Mouse (Mus musculus): Measurements from ENCODE around the gene Fam83f.
"Not testable (repeated sequence)": the region's sequence is repeated elsewhere in the genome, so short reads cannot be mapped to it uniquely, and the experiment has no call there.

Fam83f gene

GRCm38 (mm10) chr15:80704267-80704666, 32.6 kb downstream of the Fam83f start:
- peak; percentile 79 to 93 for DNase-seq (ENCODE audit: inconsistent age in 2 of 2, low spot score in 1 of 2)

- peak; percentile 79 to 96 for DNase-seq (ENCODE audit: inconsistent age in 2 of 2, low spot score in 1 of 2)
Observed at GRCm38 (mm10) chr15:80705828-80706549, 34.3 kb downstream of the Fam83f start.

GRCm38 (mm10) chr15:80706596-80706995, 34.9 kb downstream of the Fam83f start:
- DNase-seq (ENCODE audit: inconsistent age in 2 of 2, low spot score in 1 of 2) = no peak

- peak; percentile 84 to 95 for DNase-seq (ENCODE audit: inconsistent age in 2 of 2, low spot score in 1 of 2)
Observed at GRCm38 (mm10) chr15:80707088-80707487, 35.4 kb downstream of the Fam83f start.

GRCm38 (mm10) chr15:80709593-80709992, 37.9 kb downstream of the Fam83f start:
- DNase-seq (ENCODE audit: inconsistent age in 2 of 2, low spot score in 1 of 2) = peak; percentile 63 to 88

GRCm38 (mm10) chr15:80710257-80710607, 38.6 kb downstream of the Fam83f start:
- no peak for DNase-seq (ENCODE audit: inconsistent age in 2 of 2, low spot score in 1 of 2)

DNA sequence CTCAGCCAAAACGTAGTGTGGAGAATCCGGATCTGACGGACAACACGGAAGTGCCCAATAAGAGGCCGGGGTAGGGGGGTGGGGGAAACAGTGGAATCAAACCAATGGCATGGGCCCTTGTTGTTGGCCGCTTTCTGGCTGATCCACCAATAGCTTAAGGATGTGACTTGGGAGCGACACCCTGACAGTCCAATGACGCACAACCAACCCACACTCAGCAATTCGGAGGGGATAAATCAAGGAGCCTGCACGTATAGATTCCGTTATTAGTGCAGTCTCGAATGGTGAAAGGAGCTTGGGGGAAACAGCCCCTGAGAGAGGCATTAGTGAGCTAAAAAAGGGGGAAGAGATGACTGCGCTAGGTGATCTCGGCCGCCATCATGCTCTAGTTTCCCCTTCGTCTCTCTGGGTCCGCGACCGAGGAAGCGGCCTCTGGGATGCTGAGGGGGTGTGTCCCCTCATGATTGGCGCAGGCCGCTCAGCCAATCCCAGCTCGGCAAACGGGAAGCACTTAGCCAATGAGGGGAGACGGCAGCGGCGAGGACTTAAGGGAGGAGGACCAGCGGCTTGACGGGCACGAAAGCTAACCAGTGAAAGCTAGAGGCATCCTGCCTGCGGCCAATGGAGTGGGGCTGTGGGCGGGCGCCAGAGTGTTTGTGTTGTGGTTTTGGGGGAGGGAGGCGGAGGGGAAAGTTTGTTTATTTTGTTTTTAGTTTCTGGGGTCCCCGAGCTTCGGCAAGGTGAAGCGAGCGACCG, 39.1 kb downstream of the Fam83f start, which contains the start of gene Tnrc6b:
Gene Tnrc6b, plus strand, starts transcription at position 706 of the 756 bp plus-strand sequence.
- peak; percentile 99 to 100 for DNase-seq (ENCODE audit: inconsistent age in 2 of 2, low spot score in 1 of 2)

GRCm38 (mm10) chr15:80711401-80712151, 39.9 kb downstream of the Fam83f start:
- peak; percentile 74 to 85 for DNase-seq (ENCODE audit: inconsistent age in 2 of 2, low spot score in 1 of 2)

GRCm38 (mm10) chr15:80714299-80714698, 42.7 kb downstream of the Fam83f start:
- DNase-seq (ENCODE audit: inconsistent age in 2 of 2, low spot score in 1 of 2) = peak in 1 of 2 experiments; percentile 29

GRCm38 (mm10) chr15:80716631-80717135, 45.0 kb downstream of the Fam83f start:
- DNase-seq (ENCODE audit: inconsistent age in 2 of 2, low spot score in 1 of 2) = peak in 1 of 2 experiments; percentile 48

- DNase-seq (ENCODE audit: inconsistent age in 2 of 2, low spot score in 1 of 2) = peak in 1 of 2 experiments; percentile 45
Observed at GRCm38 (mm10) chr15:80717431-80717830, 45.8 kb downstream of the Fam83f start.

DNA sequence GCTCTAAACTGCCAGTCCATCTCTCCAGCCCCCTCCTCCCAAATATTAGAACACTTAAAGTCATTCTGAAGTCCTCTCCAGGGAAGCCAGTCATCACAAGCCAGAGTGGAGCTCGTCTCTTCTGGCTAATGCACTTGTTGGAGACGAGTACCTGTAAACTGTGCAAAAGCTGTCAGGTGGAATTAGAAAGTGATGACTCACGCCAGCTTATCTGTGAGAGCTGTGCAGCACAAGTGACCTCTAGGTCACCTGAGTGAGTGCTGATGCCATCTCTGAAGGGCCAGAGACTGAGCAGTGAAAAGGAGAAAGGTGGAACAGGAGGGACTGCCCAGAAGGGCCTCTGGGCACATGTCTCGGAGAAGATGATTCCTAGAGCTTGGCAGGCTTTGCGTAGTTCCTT, 48.6 kb downstream of the Fam83f start:
- peak in 1 of 2 experiments; percentile 48 for DNase-seq (ENCODE audit: inconsistent age in 2 of 2, low spot score in 1 of 2)

- DNase-seq (ENCODE audit: inconsistent age in 2 of 2, low spot score in 1 of 2) = no peak
Observed at GRCm38 (mm10) chr15:80721861-80722260, 50.2 kb downstream of the Fam83f start.

DNA sequence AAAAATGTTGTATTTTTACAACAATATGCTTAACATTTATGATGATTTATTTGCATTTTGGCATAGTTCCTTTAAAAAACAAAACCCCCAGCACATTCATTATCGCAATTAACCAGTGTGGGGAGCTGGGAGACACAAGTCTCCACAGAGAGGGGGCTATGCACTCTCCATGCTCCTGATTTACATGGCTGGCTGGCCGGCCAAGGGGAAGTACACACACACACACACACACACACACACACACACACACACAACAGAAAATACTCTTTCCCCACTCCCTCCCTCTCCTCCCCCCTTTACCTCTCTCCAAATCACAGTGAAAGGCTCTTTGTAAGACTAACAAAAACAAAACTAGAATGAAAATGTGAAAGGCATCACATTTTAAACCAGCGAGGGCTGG, 50.7 kb downstream of the Fam83f start:
- DNase-seq (ENCODE audit: inconsistent age in 2 of 2, low spot score in 1 of 2) = no peak

DNA sequence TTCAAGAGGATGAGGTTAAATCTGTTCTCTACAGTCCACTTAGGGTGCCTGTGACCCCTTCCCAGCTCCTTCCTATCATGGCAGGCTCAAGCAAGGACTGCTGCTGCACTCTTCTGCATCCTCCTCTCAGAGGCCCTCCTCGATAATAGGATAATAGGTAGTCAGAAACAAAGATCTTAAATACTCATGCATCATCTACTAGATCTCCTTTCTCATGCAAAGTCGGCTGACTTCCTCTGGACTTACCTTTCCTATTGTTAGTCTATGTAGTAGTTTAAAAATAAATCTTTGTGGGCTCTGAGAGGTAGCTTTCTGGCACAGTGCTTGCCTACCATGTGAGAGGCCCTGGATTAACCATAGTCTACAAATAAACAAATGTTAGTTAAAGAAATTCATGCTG, 57.8 kb downstream of the Fam83f start:
- DNase-seq (ENCODE audit: inconsistent age in 2 of 2, low spot score in 1 of 2) = no peak

DNA sequence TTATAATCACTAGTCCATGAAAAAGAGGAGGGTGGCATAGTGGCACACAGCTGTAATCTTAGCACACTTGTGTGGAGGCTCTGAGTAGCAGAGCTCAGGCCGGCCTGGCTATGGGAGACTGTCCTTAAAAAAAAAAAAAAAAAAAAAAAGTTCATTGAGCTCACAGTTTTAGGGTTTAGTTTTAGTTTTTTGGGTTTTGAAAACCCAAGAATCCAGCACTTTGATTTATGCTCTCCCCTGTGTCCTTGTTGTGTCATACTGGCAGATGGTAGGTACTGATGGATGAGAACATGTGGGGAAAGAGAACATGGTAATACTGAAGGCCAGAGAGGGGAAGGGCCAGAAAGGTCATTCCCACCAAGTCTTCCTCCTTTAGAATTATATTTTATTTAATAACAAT, 59.4 kb downstream of the Fam83f start:
- peak in 1 of 2 experiments; percentile 58 for DNase-seq (ENCODE audit: inconsistent age in 2 of 2, low spot score in 1 of 2)

DNA sequence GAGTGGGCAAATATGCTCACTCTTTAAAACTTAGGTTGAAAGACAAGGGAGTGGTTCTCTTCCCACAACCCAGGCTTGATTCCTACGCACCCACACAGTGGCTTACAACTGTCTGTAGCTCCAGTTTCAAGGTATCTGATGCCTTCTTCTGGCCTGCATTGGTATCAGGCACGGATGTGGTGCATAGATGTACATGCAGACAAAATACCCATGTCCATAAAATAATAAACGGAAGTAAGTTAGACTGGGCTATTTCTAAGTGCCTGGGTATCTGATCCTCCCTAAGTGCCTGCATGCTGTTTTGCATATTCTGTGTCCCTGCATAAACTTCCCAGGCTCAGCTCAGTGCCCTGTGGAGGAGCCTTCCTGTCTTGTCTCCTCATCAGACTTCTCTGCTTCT, 59.9 kb downstream of the Fam83f start:
- no peak for DNase-seq (ENCODE audit: inconsistent age in 2 of 2, low spot score in 1 of 2)

GRCm38 (mm10) chr15:80732266-80733030, 60.8 kb downstream of the Fam83f start:
- no peak for DNase-seq (ENCODE audit: inconsistent age in 2 of 2, low spot score in 1 of 2)

- no peak for DNase-seq (ENCODE audit: inconsistent age in 2 of 2, low spot score in 1 of 2)
Observed at GRCm38 (mm10) chr15:80735300-80735699, 63.7 kb downstream of the Fam83f start.

DNA sequence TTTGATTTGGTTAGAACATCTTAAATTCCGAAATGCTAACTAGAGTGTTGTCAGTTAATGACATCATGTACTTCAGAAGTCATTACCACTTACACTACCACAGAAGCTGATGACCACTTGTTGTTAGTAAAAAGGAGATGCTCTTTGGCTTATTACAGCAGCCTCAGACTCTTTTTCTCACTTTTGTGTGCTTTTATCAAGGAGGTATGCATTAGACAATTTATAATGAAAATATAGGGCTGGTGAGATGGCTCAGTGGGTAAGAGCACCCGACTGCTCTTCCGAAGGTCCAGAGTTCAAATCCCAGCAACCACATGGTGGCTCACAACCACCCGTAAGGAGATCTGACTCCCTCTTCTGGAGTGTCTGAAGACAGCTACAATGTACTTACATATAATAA, 64.1 kb downstream of the Fam83f start:
- DNase-seq (ENCODE audit: inconsistent age in 2 of 2, low spot score in 1 of 2) = not testable (repeated sequence)

DNA sequence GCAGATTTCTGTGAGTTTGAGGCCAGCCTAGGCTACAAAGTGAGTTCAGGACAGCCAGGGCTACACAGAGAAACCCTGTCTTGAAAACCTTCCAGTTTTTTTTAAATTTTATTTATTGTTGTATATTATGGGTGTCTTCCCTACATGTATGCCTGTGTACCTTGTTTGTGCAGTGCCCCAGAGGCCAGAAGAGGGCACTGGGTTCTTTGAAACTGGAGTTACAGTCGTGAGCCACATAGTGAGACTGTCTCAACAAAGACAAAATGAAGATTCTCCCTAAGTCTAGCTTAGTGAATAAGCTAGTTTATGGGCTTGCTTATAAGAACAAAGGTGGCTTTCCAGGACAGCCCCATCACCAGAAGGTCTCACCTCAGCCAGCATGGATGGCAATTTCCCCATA, 64.9 kb downstream of the Fam83f start:
- DNase-seq (ENCODE audit: inconsistent age in 2 of 2, low spot score in 1 of 2) = no peak

Measured in adrenal gland, adult (tissue).